Mouse (Mus musculus): ENCODE data around the gene Lbp.

- no peak for TF ChIP-seq CTCF (IDR thresholded peaks at IDR 0.05; ENCODE audit: low read depth)
- no peak for TF ChIP-seq EP300 (IDR thresholded peaks at IDR 0.05; ENCODE audit: low read depth)
These were observed 24.6 kb upstream of the Lbp start for GRCm38 (mm10) chr2:158281497-158282205.
